Mouse (Mus musculus): ENCODE measurements around the gene Rnasek. TPM values are rescaled to one million over a fixed set of nuclear protein-coding genes. Genes with fewer than 3 reads are reported as not detected.

Rnasek gene
- polyA plus RNA-seq (2017; shearing (Covaris generic)), result 100 to 1,000 TPM; 279 to 287 TPM

DNA sequence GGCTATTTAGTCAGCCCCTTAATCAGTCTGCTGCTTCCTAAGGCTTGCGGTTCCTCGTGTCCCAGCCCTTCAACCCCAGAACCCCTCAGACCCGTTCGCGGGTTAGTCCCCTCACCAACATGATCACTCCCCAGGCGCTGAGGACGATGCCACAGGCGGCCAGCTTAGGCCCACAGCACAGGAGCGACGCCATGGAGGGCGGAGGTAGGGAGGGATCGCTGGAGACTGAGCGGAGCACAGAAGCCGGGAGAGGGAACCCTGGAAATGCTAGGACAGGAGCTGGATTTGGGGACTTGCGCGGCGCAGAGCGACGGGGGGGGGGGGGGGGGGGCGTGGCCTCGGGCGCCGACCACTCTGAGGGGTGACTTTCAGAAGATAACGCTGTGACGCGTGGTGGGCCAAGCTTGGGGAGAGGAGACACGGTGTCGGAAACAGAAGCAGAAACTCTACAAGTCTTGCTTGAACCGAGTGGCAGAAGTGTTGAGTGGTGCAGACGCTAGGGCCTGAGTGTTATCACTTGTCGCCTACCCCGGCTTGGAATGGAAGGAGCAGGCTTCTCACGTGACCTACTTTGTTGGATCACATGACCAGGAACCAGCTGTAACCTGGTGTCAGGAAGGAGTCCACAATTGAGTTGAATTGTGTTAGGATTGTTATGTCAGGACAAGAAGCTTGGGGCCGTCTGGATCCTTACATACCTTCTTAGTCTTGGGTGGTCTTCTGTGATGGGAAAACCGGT lies at the start of gene Rnasek, which contains the start of gene Gm21988:
Gene Rnasek (minus strand): TSS at position 302 of the 739 bp plus-strand sequence.
Gene Gm21988 (minus strand): TSS at position 290 of the 739 bp plus-strand sequence.

DNA sequence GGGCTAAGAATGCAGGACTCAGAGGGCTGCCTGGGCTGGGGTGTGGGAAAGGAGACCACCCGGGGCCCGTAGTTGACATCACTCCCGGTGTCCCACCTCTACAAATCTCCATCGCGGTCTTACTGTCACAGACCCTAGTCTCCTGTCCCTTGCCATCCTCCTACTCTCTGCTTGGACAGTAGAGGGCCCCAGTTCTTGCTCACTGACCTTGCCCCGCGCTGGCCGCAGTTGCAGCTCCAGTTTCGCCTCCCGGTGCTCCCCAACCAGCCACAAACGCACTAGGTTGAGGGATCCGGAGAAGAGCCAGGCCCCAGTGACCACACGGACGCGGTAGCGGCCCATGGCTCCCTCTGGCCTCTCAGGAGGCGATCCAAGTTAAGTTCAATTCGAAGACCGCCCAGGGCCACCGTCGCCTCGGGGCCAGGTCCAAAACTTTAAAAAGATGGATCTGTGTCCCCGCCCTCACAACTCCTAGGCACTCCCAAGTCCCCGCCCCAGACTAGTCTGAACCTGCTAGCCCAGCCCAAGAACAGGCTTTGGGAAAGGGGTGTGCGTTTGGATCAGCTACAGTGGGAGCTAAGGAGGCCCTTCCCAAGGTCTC lies 15.4 kb upstream of the Rnasek start, which contains the start of gene Alox12:
Gene Alox12 (minus strand): TSS at position 423 of the 601 bp plus-strand sequence.

DNA sequence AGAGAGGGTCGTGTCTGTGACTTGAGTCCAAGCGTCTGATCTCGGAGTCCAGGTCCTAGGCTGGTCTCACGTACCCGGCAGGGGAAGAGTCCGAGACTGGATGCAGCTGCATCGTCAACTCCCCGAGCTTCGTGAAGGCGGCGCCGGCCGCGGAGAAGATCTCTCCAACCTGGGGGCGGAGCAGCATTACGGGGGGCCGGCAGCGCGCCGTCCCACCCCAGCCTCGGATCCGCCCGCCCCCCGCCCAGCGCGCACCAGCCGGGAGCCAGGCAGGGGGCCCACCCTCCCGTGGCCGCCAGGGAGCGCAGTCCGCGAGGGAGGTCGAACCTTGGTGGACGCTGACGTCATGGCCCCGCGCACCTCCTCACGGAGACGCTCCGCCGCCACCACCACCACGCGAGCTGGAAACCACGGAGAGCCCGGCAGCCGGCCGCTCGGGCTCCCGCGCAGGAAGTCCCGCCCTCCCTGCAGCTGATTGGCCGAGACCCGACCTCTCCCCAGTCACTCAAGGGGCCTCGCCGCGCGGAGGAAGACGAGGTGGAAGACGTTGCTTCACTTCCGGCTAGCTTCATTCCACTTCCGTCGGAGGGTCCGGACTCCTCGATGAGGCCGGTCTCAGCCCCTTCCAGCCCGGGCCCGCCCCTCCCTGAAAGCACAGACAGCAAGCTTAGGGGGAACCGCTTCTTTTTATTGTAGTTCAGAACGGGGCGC lies 2.0 kb downstream of the Rnasek start, which contains the start of gene 0610010K14Rik:
Gene 0610010K14Rik (minus strand): TSS at position 458 of the 711 bp plus-strand sequence.

DNA sequence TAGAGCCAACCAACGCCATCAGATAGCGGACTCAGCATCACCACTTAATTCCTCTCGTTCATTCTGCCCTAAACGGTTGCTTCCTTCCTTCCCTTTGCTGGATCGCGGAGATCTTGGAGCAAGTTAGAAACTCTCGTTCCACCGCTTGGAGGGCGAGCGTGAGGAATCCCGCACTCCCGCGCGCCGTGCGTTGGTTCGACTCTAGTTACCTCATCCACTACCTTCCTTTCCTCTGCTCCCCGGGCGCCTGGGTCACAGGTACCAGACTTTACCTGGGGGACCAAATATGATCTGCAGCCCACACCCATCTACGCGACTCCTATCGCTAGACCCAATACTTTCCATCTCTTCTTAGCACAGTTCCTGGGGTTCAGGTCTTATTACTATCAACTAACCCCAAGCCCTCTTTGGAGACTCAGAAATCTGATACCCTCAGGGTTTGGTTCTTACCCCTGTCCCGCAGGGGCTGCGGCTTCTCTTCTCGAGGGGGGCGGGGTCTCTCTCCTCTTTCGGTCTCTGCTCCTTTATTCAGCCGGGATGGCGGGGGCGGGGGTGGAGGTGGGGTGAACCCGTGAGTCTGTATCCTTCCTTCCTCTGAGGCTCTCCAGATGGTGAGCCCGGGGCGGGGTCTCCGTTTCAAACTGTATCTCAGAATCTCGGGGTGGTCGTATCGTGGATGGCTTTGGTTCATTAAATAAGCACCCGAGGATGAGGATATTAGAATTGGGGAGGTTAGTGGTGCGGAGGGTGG lies 10.2 kb downstream of the Rnasek start, which contains the start of gene Bcl6b:
Gene Bcl6b (minus strand): TSS at position 539 of the 751 bp plus-strand sequence.

DNA sequence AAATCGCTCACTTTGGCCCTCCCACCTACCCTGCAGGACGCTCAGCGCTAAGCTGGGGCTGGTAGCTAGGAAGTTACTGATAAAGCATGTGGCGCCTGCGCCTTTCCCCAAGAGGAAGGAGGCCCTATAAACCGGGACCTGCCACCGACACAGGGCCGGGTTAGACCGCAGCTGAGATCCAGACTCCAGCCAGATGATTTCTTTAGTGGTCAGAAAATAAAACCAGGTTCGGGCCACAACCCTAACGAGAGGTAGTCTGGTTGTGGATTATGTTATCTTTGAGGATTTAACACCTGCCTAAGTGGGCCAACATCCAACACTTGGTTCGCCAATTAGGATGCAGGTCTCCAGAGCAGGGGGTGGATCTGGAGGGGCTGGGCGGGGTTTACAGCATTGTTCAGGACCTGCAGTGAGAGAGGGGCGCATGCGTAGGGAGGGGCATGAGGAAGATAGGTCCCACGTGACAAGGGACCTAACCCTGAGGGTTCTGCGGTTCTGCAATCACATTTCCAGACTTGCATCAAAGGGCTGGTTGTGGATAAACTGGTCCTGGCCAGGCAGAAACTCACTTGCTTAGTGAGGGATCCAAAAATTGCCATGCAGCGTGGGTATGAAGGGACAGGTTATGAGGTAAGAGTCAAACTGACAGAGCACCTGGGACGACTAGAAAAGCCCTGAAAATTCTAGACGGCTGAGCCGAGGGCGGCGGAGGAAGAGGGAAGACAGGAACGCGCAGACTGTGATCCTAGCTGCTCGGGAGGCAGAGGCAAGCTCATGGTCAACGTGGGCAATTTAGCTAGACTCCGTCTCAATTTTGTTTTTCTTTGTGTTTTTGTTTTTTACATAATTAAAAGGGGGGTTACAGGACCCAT lies 18.7 kb downstream of the Rnasek start, which contains the start of gene Slc16a13:
Gene Slc16a13 (minus strand): TSS at position 334 of the 872 bp plus-strand sequence.

DNA sequence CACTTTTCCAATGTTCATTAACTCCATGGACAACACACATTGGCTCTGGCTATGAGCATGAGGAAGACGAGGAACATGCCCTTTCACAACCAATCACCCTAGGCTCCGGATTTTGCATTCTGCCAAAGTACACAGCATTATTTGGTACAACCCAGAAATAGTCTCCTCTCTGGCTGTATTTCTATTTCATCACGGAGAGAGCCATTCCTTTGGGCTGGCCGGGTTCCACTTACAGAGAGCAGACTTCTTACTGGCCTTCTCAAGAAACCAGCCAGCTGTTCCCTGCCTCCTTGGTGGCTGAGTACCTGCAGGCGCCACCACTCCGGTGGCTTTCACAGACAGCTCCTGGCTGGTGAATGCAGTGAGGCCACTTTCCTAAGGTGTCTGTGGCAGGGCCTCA lies 27.2 kb downstream of the Rnasek start, which contains the start of gene Slc16a11:
Gene Slc16a11 (plus strand): TSS at position 330 of the 400 bp plus-strand sequence.

Other genes with a start within 250 kb of the Rnasek start
- 100 to 1,000 TPM; 433 to 450 TPM for gene Gabarap, start 248.7 kb downstream of the Rnasek start, polyA plus RNA-seq (2017; shearing (Covaris generic))
- 10 to 100 TPM; 80.2 to 94.0 TPM for gene Phf23, start 244.1 kb downstream of the Rnasek start, polyA plus RNA-seq (2017; shearing (Covaris generic))
- gene Dvl2, start 239.2 kb downstream of the Rnasek start, polyA plus RNA-seq (2017; shearing (Covaris generic)), result 10 to 100 TPM; 14.2 to 22.1 TPM
- 100 to 1,000 TPM; 104 to 130 TPM for gene Acadvl, start 224.4 kb downstream of the Rnasek start, polyA plus RNA-seq (2017; shearing (Covaris generic))
- 1 to 10 TPM; 5.6 to 5.7 TPM for gene Dlg4, start 222.9 kb downstream of the Rnasek start, polyA plus RNA-seq (2017; shearing (Covaris generic))
- not detected for gene Asgr1, start 185.8 kb downstream of the Rnasek start, polyA plus RNA-seq (2017; shearing (Covaris generic))
- not detected for gene Asgr2, start 147.2 kb downstream of the Rnasek start, polyA plus RNA-seq (2017; shearing (Covaris generic))
- gene Mgl2, start 109.5 kb downstream of the Rnasek start, polyA plus RNA-seq (2017; shearing (Covaris generic)), result under 1 TPM; 0.32 to 0.76 TPM
- gene Clec10a, start 83.6 kb downstream of the Rnasek start, polyA plus RNA-seq (2017; shearing (Covaris generic)), result 1 to 10 TPM in 1 of 2 experiments, not detected in 1; 5.3 TPM
- gene Slc16a11, start 27.1 kb downstream of the Rnasek start, polyA plus RNA-seq (2017; shearing (Covaris generic)), result under 1 TPM; 0.21 to 0.60 TPM
- gene Slc16a13, start 18.8 kb downstream of the Rnasek start, polyA plus RNA-seq (2017; shearing (Covaris generic)), result 1 to 10 TPM; 2.8 to 3.6 TPM
- gene Bcl6b, start 10.0 kb downstream of the Rnasek start, polyA plus RNA-seq (2017; shearing (Covaris generic)), result not detected
- 100 to 1,000 TPM; 171 to 200 TPM for gene 0610010K14Rik, start 1.9 kb downstream of the Rnasek start, polyA plus RNA-seq (2017; shearing (Covaris generic))
- gene Gm21988, start within 50 bp of the Rnasek start, polyA plus RNA-seq (2017; shearing (Covaris generic)), result 1 to 10 TPM; 5.1 to 5.8 TPM
- not detected for gene Alox12, start 15.5 kb upstream of the Rnasek start, polyA plus RNA-seq (2017; shearing (Covaris generic))
- under 1 TPM in 1 of 2 experiments, not detected in 1; 0.26 TPM for gene Alox12e, start 82.8 kb upstream of the Rnasek start, polyA plus RNA-seq (2017; shearing (Covaris generic))
- 1 to 10 TPM in 1 of 2 experiments, under 1 TPM in 1; 0.67 to 2.4 TPM for gene Alox15, start 112.2 kb upstream of the Rnasek start, polyA plus RNA-seq (2017; shearing (Covaris generic))
- gene Pelp1, start 170.2 kb upstream of the Rnasek start, polyA plus RNA-seq (2017; shearing (Covaris generic)), result 10 to 100 TPM in 1 of 2 experiments, 1 to 10 TPM in 1; 8.7 to 12.7 TPM
- 100 to 1,000 TPM; 315 to 338 TPM for gene Arrb2, start 192.8 kb upstream of the Rnasek start, polyA plus RNA-seq (2017; shearing (Covaris generic))
- 10 to 100 TPM; 74.9 to 86.6 TPM for gene Med11, start 212.1 kb upstream of the Rnasek start, polyA plus RNA-seq (2017; shearing (Covaris generic))
- gene Zmynd15, start 219.6 kb upstream of the Rnasek start, polyA plus RNA-seq (2017; shearing (Covaris generic)), result not detected
- 1 to 10 TPM in 1 of 2 experiments, under 1 TPM in 1; 0.62 to 3.5 TPM for gene Cxcl16, start 220.1 kb upstream of the Rnasek start, polyA plus RNA-seq (2017; shearing (Covaris generic))